Mouse (Mus musculus): ENCODE measurements at regions not wholly inside any gene's neighbourhood (a gene's known extent, or its start where the extent isn't known, plus 50 kb on each side); places are given as distances from the start of the nearest gene placed in this dataset.
"Not testable (repeated sequence)": the region's sequence is repeated elsewhere in the genome, so short reads cannot be mapped to it uniquely, and the experiment has no call there.

GRCm38 (mm10) chr7:93254287-93254686, 174.6 kb downstream of the Fam181b start:
- not testable (repeated sequence) for DNase-seq (ENCODE audit: low spot score in 2 of 2)

GRCm38 (mm10) chr7:93285748-93286147, 206.1 kb downstream of the Fam181b start:
- no peak for DNase-seq (ENCODE audit: low spot score in 2 of 2)

GRCm38 (mm10) chr7:93291457-93291856, 211.8 kb downstream of the Fam181b start:
- no peak for DNase-seq (ENCODE audit: low spot score in 2 of 2)

GRCm38 (mm10) chr7:93291945-93292696, 212.5 kb downstream of the Fam181b start:
- DNase-seq (ENCODE audit: low spot score in 2 of 2), result no peak

- DNase-seq (ENCODE audit: low spot score in 2 of 2), result no peak
These were observed 233.1 kb downstream of the Fam181b start for GRCm38 (mm10) chr7:93312731-93313130.

- peak in 1 of 2 experiments; percentile 4 for DNase-seq (ENCODE audit: low spot score in 2 of 2)
These were observed 251.7 kb downstream of the Fam181b start for GRCm38 (mm10) chr7:93331351-93331750.

GRCm38 (mm10) chr7:93332203-93332602, 252.5 kb downstream of the Fam181b start:
- no peak for DNase-seq (ENCODE audit: low spot score in 2 of 2)

- peak in 1 of 2 experiments; percentile 41 for DNase-seq (ENCODE audit: low spot score in 2 of 2)
These were observed 256.8 kb downstream of the Fam181b start for GRCm38 (mm10) chr7:93336420-93336819.
